Mouse (Mus musculus) megakaryocyte, embryonic 14.5 days (primary cell): Measurements from ENCODE around the gene Adssl1.

Experiments used
- FLI1 ChIP-seq: IDR thresholded peaks from 2 replicates; pipeline ENCODE4 v1.6.1; 2012; ENCODE audit warnings: low read length, inconsistent platforms, mixed read lengths
- GATA1 ChIP-seq: IDR thresholded peaks from 3 replicates; pipeline ENCODE4 v1.6.1; 2012; ENCODE audit warnings: mixed read lengths, low read length, inconsistent platforms, borderline replicate concordance

DNA sequence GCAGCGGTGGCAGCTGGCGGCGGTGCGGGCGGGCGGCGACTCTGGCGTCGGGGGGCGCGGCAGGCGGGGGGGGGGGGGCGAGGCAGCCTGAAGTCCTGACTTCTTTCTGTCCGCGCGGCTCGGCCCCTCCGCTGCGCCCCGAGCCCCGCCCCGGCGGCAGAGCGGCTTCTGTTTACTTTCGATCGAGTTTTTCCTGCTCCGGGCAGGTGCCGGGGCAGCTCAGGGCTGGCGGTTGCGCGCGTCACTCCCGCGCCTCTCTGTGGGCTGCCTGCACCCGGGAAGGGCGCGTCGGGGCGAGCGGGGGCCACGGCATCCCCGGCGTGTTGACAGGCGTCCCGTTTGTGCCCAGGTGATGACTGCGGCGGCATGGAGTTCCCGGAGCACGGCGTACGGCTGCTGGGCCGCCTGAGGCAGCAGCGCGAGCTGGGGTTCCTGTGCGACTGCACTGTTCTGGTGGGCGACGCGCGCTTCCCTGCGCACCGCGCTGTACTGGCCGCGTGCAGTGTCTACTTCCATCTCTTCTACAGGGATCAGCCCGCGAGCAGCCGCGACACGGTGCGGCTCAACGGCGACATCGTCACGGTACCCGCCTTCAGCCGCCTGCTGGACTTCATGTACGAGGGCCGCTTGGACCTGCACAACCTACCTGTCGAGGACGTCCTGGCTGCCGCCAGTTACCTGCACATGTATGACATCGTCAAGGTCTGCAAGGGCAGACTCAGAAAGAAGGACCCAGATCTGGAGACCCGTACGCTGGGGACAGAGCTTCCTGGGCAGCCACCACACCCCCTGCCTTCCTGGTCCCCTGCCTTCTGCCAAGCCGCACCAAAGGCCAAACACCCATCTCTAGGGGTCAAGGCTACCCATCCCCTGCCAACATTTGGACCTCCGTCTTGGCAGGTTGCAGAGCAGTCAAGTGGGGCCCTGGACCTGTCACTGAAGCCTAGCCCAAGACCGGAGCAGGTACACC, 59.5 kb downstream of the Adssl1 start:
- TF ChIP-seq GATA1 (no peak), FLI1 (no peak)
